Mouse (Mus musculus) adrenal gland, adult 18-20 months (tissue): ENCODE results near the gene Nolc1. TPM values are rescaled to one million over a fixed set of nuclear protein-coding genes. Genes with fewer than 3 reads are reported as not detected.

Source experiments
- DNase-seq, 2 experiments: peaks; one replicate each; pipeline ENCODE4 v3.0.0; 2021 to 2022; ENCODE audit warnings: low spot score in 2 of 2
- total RNA-seq, 2 experiments: library from RNA; stranded (reverse); gene quantifications; 1 replicate in 1 of 2; 2 replicates in 1 of 2; pipeline ENCODE4 v1.2.3; 2021

Gene Nolc1
- total RNA-seq, 2 experiments from 2014 or later = 52.2 to 61.8 TPM

GRCm38 (mm10) chr19:46086337-46086736 lies 10.7 kb downstream of the Nolc1 start:
- DNase-seq = peak; percentile 46 to 52

GRCm38 (mm10) chr19:46087871-46088270 lies 12.2 kb downstream of the Nolc1 start:
- DNase-seq = no peak

- DNase-seq = no peak
Observed at GRCm38 (mm10) chr19:46091641-46092040, 16.0 kb downstream of the Nolc1 start.

- no peak for DNase-seq
Observed at GRCm38 (mm10) chr19:46094144-46094543, 18.5 kb downstream of the Nolc1 start.

GRCm38 (mm10) chr19:46095291-46095690 lies 19.6 kb downstream of the Nolc1 start:
- no peak for DNase-seq

GRCm38 (mm10) chr19:46096396-46096795 lies 20.7 kb downstream of the Nolc1 start:
- no peak for DNase-seq

- no peak for DNase-seq
Observed at GRCm38 (mm10) chr19:46099561-46099960, 23.9 kb downstream of the Nolc1 start.

GRCm38 (mm10) chr19:46103437-46104186 lies 27.9 kb downstream of the Nolc1 start:
- DNase-seq = no peak

GRCm38 (mm10) chr19:46104187-46104557 lies 28.5 kb downstream of the Nolc1 start:
- DNase-seq = no peak

GRCm38 (mm10) chr19:46110214-46110613 lies 34.6 kb downstream of the Nolc1 start:
- no peak for DNase-seq

- DNase-seq = no peak
Observed at GRCm38 (mm10) chr19:46110781-46111180, 35.1 kb downstream of the Nolc1 start.

GRCm38 (mm10) chr19:46114617-46115016 lies 39.0 kb downstream of the Nolc1 start:
- DNase-seq = no peak

GRCm38 (mm10) chr19:46119458-46119857 lies 43.8 kb downstream of the Nolc1 start:
- no peak for DNase-seq

- no peak for DNase-seq
Observed at GRCm38 (mm10) chr19:46120872-46121271, 45.2 kb downstream of the Nolc1 start.

GRCm38 (mm10) chr19:46123876-46124275 lies 48.2 kb downstream of the Nolc1 start:
- no peak for DNase-seq

- DNase-seq = no peak
Observed at GRCm38 (mm10) chr19:46124651-46125050, 49.0 kb downstream of the Nolc1 start.

- no peak for DNase-seq
Observed at GRCm38 (mm10) chr19:46126301-46126700, 50.6 kb downstream of the Nolc1 start.

GRCm38 (mm10) chr19:46129737-46130136 lies 54.1 kb downstream of the Nolc1 start:
- peak in 1 of 2 experiments; percentile 1 for DNase-seq

GRCm38 (mm10) chr19:46131283-46131682 lies 55.6 kb downstream of the Nolc1 start:
- no peak for DNase-seq

- DNase-seq = peak; percentile 40 to 48
Observed at GRCm38 (mm10) chr19:46131694-46132525, 56.2 kb downstream of the Nolc1 start, which contains the start of gene Elovl3. Elovl3 (plus strand) TSS chr19:46131897.

- DNase-seq = peak in 1 of 2 experiments; percentile 4
Observed at GRCm38 (mm10) chr19:46132577-46132976, 56.9 kb downstream of the Nolc1 start.
